Mouse (Mus musculus) ES-E14 (cell line): ENCODE data around the gene Pip4k2a. TPM values are rescaled to one million over a fixed set of nuclear protein-coding genes. Genes with fewer than 3 reads are reported as not detected.

ENCODE experiments used
- DNase-seq: peaks from one replicate; pipeline ENCODE4 v3.0.0-alpha.2; 2013; ENCODE audit warnings: low read depth, low spot score
- H3K27ac ChIP-seq: 2 replicates; pipeline ENCODE4 v1.5.1; 2012; ENCODE audit warnings: low read depth, mild to moderate bottlenecking, low read length, moderate library complexity, mixed read lengths; ENCODE audit not compliant: poor library complexity, insufficient read depth, severe bottlenecking
- H3K36me3 ChIP-seq: 2 replicates; pipeline ENCODE4 v1.6.1; 2012; ENCODE audit warnings: mild to moderate bottlenecking, low read length, moderate library complexity, mixed read lengths; ENCODE audit not compliant: control insufficient read depth, poor library complexity, insufficient read depth, severe bottlenecking
- H3K4me1 ChIP-seq, 2 experiments: fragments of 150-350 bp in 1 of 2; sonication (generic) in 1 of 2; 2 replicates each; pipeline ENCODE4 v1.6.1; 2012; ENCODE audit warnings: low read length in 2 of 2, mild to moderate bottlenecking in 1 of 2, mixed read lengths in 1 of 2; ENCODE audit not compliant: control insufficient read depth in 2 of 2, insufficient read depth in 2 of 2, poor library complexity in 1 of 2
- H3K4me3 ChIP-seq, 2 experiments: fragments of 150-350 bp in 1 of 2; sonication (generic) in 1 of 2; 2 replicates each; pipeline ENCODE4 v1.5.1; 2012; ENCODE audit warnings: low read length in 2 of 2, low read depth in 1 of 2, mild to moderate bottlenecking in 1 of 2, mixed read lengths in 1 of 2; ENCODE audit not compliant: insufficient read depth in 1 of 2, poor library complexity in 1 of 2, severe bottlenecking in 1 of 2
- H3K9ac ChIP-seq: 2 replicates; pipeline ENCODE4 v1.6.1; 2012; ENCODE audit warnings: low read depth, mild to moderate bottlenecking, low read length, mixed read lengths; ENCODE audit not compliant: poor library complexity, insufficient read depth, severe bottlenecking
- H3K9me3 ChIP-seq: fragments of 150-350 bp; sonication (generic); 2 replicates; pipeline ENCODE4 v1.6.1; 2012; ENCODE audit warnings: low read depth, mild to moderate bottlenecking, low read length; ENCODE audit not compliant: control insufficient read depth, insufficient read depth
- CHD2 ChIP-seq: IDR thresholded peaks from 2 replicates; pipeline ENCODE4 v1.6.1; 2014; ENCODE audit warnings: mild to moderate bottlenecking, low read depth, low read length, inconsistent platforms
- HCFC1 ChIP-seq: IDR thresholded peaks from 2 replicates; pipeline ENCODE4 v1.6.1; 2012; ENCODE audit warnings: low read length, inconsistent platforms, borderline replicate concordance; ENCODE audit not compliant: insufficient read depth
- MAFK ChIP-seq: IDR thresholded peaks from 2 replicates; pipeline ENCODE4 v1.6.1; 2014; ENCODE audit warnings: mild to moderate bottlenecking, low read depth, low read length, inconsistent platforms; ENCODE audit not compliant: insufficient read depth
- ZC3H11A ChIP-seq: IDR thresholded peaks from 2 replicates; pipeline ENCODE4 v1.6.1; 2012; ENCODE audit warnings: low read depth, mild to moderate bottlenecking, inconsistent platforms, low read length, borderline replicate concordance
- ZNF384 ChIP-seq: IDR thresholded peaks from 2 replicates; pipeline ENCODE4 v1.6.1; 2012; ENCODE audit warnings: low read depth, low read length, inconsistent platforms
- in situ Hi-C, 2 experiments: fragments of 600-800 bp; cut with MboI; formaldehyde crosslinking; loops; one replicate each; pipeline ENCODE4 v1.15.1; 2025; ENCODE audit warnings: low sequenced_read_pairs in 2 of 2, inconsistent platforms in 1 of 2; ENCODE audit not compliant: unreplicated experiment in 2 of 2
- total RNA-seq: library from RNA; depleted of rRNA; stranded (reverse); fragments of 300-350 nt; gene quantifications from 2 replicates; pipeline ENCODE4 v1.2.3, GENCODE M21; 2012

Pip4k2a gene
- total RNA-seq, 1 experiment, result 3.0 TPM

DNA sequence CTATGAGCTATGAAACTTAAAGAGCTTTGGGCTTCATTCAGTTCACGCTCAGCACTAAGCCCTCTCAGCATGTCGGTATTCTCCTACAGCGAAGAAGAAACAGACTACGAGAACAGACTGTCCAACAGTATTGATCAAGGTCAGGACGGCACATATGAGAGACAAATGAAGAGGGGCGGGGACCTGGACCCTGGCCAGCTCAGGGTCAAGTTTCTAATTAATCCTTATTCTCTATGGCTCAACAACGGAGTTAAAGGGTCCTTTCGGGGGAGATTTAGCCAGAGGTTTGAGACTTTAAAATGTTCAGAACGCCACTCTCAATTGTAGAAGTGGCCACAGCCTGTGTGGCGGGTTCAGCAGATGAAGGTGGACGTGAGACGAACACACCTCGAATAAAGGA lies 141.5 kb downstream of the Pip4k2a start:
- Histone ChIP-seq H3K36me3 (no peaks in the 10 kb centered on the region), H3K4me3 (no peak overlapping the region), H3K4me1 (peaks cover 0 to 7% of the 10 kb centered on the region in 2 experiments; a peak in 1 of 4 replicates), H3K27ac (no peak overlapping the region), H3K9ac (no peak overlapping the region), H3K9me3 (no peaks in the 10 kb centered on the region)
- TF ChIP-seq MAFK, result no peak
- no peak for TF ChIP-seq ZC3H11A
- no peak for TF ChIP-seq ZNF384
- TF ChIP-seq CHD2, result no peak
- TF ChIP-seq HCFC1, result no peak
- in situ Hi-C loops, result no loop called here
- DNase-seq, result no peak

DNA sequence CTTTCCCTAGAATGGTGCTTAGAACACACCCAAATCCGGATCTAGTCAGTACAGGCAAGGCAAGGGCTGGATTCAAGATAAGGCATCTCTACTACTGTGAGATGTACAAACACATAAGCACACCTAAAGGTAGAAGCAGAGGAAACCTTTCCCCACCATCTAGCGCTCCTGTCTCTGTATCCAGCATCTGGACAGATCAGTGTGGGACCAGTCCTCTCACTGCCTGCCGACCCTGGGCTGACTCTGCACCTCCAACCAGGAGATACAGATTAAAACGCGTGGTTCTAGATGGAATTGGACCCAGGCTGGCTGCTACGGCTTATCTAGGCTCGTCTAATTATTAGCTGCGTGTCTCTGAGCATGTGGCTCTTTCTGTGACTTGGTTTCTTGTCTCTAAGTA lies 142.7 kb downstream of the Pip4k2a start:
- H3K9ac ChIP-seq, result no peak overlapping the region
- H3K27ac ChIP-seq, result no peak overlapping the region
- H3K4me3 ChIP-seq, result no peak overlapping the region
- no peak for TF ChIP-seq HCFC1
- no peak for TF ChIP-seq CHD2
- TF ChIP-seq ZNF384, result no peak
- no peak for TF ChIP-seq MAFK
- no peak for TF ChIP-seq ZC3H11A
- no peaks in the 10 kb centered on the region for H3K36me3 ChIP-seq
- DNase-seq, result no peak
- H3K4me1 ChIP-seq, result peaks cover 0 to 3% of the 10 kb centered on the region in 2 experiments; a peak in 1 of 4 replicates
- in situ Hi-C loops, result no loop called here
- H3K9me3 ChIP-seq, result no peaks in the 10 kb centered on the region

DNA sequence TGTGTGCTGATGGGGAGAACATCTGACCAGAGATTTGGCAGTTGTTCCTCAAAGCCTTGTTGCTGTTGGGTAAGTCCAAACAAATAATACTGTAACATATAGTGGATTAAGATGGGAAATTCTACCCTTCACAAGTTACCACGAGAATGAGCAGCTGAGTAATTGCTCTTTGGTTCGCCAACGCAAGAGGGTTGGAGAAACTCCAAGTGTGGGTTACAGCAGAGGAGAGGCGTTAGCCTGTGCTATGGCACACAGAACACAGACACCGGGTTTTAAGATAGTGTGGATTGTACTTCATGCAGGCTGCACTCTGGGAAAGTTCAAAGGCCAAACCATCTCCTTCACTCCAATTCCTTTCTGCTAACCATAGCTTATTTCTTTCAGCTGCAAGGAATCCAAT lies 144.6 kb downstream of the Pip4k2a start:
- Histone ChIP-seq H3K9me3 (no peaks in the 10 kb centered on the region), H3K4me3 (no peak overlapping the region), H3K9ac (no peak overlapping the region), H3K36me3 (no peaks in the 10 kb centered on the region), H3K4me1 (peaks cover 0 to 3% of the 10 kb centered on the region in 2 experiments; a peak in 1 of 4 replicates), H3K27ac (no peak overlapping the region)
- in situ Hi-C loops, result no loop called here
- TF ChIP-seq HCFC1, result no peak
- no peak for TF ChIP-seq CHD2
- TF ChIP-seq ZNF384, result no peak
- TF ChIP-seq ZC3H11A, result no peak
- TF ChIP-seq MAFK, result no peak
- no peak for DNase-seq

DNA sequence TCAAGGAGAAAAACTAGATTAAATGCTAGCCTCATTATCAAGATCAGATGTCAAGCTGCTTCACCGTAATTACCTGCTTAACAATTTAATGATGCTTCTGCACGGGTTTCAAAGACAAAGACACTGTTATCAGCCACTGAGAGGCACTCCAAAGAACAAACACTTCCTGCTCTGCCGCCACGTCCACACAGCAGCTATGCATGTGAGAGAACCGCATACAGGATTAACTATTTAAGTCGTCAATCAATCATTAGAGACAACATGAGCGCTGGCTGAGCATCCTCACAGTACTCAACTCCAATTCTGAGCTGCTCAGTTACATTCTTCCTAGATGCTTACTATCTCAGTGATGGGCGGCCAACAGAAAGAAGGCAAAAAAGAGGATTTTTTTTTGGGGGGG lies 147.3 kb downstream of the Pip4k2a start:
- no peak overlapping the region for H3K4me3 ChIP-seq
- in situ Hi-C loops, result no loop called here
- H3K9me3 ChIP-seq, result no peaks in the 10 kb centered on the region
- H3K36me3 ChIP-seq, result 0 out of 2 replicates have a peak, but pooled peaks cover under 1% of the 10 kb centered on the region
- DNase-seq, result no peak
- TF ChIP-seq ZC3H11A, result no peak
- TF ChIP-seq CHD2, result no peak
- no peak for TF ChIP-seq HCFC1
- no peak for TF ChIP-seq ZNF384
- TF ChIP-seq MAFK, result no peak
- peaks cover 0 to 3% of the 10 kb centered on the region in 2 experiments; a peak in 1 of 4 replicates for H3K4me1 ChIP-seq
- H3K9ac ChIP-seq, result no peak overlapping the region
- H3K27ac ChIP-seq, result no peak overlapping the region
